Mouse (Mus musculus) ovary, postnatal 36 days (tissue): Measurements from ENCODE around the gene Pgam1.
"Not testable (repeated sequence)": the region's sequence is repeated elsewhere in the genome, so short reads cannot be mapped to it uniquely, and the experiment has no call there.

Experiments
- DNase-seq: peaks from one replicate; pipeline ENCODE4 v3.0.0; 2022; ENCODE audit warnings: low spot score, mixed read lengths

Gene Pgam1

GRCm38 (mm10) chr19:41910396-41910795, 1.3 kb upstream of the Pgam1 start:
- no peak for DNase-seq

GRCm38 (mm10) chr19:41912121-41913080, 678 bp downstream of the Pgam1 start:
- peak; percentile 62 for DNase-seq

- no peak for DNase-seq
Measured at GRCm38 (mm10) chr19:41913774-41914591, 2.3 kb downstream of the Pgam1 start.

GRCm38 (mm10) chr19:41914592-41914882, 2.8 kb downstream of the Pgam1 start:
- not testable (repeated sequence) for DNase-seq

DNA sequence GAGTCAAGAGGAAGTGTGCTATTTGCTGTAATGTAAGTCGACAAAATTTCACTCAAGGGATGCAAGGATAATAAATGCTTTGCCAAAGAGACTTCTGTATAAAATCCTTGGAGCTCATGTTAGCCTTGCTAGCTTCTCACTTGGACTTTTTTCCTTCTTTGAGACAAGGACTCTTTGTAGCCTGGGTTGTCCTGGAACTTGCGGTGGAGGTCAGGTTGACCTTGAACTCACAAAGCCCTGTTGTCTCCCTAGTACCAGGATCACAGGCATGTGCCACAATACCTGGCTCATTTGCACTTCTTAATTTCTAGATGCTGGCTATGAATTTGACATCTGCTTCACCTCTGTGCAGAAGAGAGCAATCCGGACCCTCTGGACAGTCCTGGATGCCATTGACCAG, 3.6 kb downstream of the Pgam1 start:
- no peak for DNase-seq

DNA sequence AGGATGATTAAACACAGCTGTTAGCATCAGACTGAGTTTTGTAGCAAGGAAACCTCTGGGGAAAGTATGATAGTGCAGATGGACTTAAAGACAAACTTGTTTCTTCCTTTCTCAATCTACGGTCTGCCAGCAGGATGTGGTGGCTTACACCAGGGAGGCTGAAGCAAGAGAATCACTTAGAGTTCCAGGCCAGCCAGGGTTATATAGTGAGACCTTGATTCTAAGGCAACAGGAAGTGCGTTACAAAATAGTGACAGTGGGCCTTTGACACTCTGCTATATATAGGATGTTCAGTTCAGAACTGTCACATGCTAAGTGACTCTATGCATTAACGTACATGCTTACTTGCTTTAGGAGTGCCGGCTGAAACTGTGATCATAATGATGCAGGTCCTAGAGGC, 5.1 kb downstream of the Pgam1 start:
- DNase-seq: no peak

DNA sequence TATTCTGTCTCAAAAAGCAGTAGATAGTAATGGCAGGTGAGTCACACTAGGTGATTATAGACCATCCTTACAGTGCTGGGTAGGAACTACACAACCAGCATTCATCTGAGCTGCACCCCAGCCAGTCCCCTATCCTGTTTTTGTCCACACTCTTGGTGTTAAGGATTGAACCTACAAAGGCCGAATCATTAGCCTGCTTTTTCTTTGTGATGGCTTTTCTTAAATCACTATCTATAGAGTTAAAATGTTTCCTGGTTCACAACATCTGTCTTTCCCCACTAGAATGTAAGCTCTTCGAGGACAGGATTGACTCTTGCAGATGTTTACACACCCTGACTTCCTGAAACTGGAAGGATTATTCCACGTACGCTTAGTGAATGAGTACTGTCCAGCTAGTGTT, 7.7 kb downstream of the Pgam1 start:
- no peak for DNase-seq

GRCm38 (mm10) chr19:41920412-41921067, 8.8 kb downstream of the Pgam1 start:
- DNase-seq: no peak

DNA sequence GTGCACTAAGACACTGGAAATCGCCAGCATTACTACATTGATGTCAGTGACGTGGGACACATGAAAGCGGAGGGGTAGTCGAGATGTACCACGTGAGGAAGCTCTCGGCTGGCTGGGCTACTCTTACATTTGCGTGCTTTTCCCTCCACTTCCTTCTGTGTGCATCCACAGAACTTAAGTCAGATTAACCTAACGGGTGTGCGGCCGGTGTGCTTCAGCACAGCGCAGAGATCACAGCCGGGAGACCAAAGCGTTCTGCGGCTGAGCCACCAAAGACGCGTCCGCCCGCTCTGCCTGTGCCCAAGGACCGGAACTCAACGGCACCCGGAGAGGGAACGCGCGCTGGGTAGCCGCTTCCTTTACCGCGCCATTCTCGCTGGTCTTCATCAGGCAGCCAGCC, 21.0 kb downstream of the Pgam1 start:
- no peak for DNase-seq

DNA sequence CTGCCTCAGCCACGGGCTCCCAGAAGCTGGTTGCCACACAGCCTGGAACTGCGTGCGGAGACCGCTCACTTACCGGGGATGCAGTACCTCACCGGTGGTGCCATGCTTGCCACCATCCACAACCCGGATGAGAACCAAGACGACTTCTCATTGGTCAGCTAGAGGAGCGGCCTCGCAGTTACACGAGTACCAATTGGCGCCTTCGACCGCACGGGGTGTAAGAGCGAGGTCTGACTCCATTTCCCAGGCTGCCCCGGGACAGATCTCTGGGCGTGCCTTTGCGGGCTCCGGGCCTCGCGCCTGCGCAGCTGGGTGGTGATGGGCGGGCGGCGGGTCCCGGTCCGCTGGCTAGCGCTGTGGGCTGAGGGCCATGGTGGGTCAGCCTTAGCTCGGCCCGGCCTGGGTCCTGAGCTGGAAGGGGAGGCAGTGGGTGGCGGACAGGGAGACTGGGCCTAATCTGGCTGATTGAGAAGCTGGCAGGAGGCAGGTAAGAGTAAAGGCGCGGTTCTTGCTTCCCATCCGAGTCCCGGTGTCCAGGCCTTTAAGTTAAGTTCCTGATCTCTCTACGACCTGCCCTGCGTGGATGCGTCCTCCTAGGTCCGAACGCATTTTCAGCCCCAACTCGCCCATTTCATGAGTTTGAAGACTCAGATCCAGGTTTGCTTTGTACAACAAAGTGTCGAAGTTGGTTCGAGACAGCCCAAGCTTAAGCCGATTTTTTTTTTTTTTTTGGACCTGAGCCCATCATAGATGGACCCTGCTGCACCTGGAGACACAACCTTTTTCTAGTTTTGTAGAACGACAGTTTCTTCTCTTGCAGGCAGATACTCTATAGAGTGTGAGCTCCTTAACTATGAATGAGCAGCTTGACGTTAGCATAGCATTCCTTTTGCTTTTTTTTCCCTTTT, 21.7 kb downstream of the Pgam1 start, which contains the start of the genes Exosc1 and Zdhhc16:
TSS of gene Exosc1 (minus strand) at position 245 of the 908 bp plus-strand sequence.
TSS of gene Zdhhc16 (plus strand) at position 302 of the 908 bp plus-strand sequence.
- DNase-seq: peak; percentile 97

GRCm38 (mm10) chr19:41934124-41934523, 22.4 kb downstream of the Pgam1 start:
- DNase-seq: no peak

- DNase-seq: no peak
Measured at GRCm38 (mm10) chr19:41935921-41936320, 24.2 kb downstream of the Pgam1 start.

DNA sequence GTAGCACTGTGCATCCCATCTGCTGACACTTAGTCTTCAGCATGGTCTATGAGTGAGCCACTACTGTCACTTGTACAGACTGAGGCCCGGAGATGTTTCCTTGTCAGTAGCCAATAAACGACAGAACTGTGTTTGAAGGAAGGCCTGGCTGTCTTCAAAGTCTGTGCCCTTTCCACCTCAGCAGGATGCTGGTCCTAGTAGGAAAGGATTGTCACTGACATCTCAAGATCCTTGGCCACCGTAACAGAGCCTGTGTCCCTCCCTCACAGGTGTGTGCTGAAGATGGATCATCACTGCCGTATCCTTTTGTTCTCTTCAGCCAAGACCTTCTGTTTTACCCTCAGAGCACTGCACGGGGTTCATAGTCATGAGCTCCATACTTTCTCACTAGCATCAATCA, 26.8 kb downstream of the Pgam1 start:
- no peak for DNase-seq

GRCm38 (mm10) chr19:41943841-41944240, 32.1 kb downstream of the Pgam1 start:
- DNase-seq: no peak

DNA sequence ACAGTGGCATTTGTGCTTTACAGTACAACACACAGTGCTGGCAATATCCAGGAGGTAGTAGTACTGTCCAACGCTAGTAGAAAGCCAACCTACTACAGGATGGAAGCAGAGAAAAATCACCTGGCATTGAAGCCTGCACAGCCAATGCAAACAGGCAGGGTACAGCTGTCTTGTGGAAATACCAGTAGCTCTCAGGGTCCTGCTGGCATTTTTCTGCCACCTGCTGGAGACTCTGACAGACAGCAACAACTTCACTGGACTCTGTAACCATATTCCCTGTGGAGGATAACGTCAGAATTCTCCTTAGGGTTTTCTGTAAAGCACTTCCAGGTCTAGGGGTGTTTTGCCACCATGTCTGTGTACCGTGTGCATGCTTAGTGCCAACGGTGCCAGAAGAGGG, 40.6 kb downstream of the Pgam1 start:
- DNase-seq: no peak

GRCm38 (mm10) chr19:41953574-41953973, 41.9 kb downstream of the Pgam1 start:
- DNase-seq: no peak
